Comparison of ENCODE assay signal across 16 mouse cellular contexts in genomic region chr13:101305063-101305462, GRCm38 (mm10).
"Had no signal": no experiment of that assay in that cellular context is flagged by ENCODE, and none has a peak within 500 bp of the region (broad histone marks: within the 10 kb centered on the region; RNA-seq: fewer than 3 reads in every experiment).

No protein-coding gene starts in this region.

- H3K27ac ChIP-seq: kidney, embryonic 15.5 days; left cerebral cortex, adult 2 months; limb, embryonic 10.5 days; liver, embryonic 15.5 days; midbrain, embryonic 10.5 days; neural tube, embryonic 15.5 days had no signal

- H3K4me1 ChIP-seq: kidney, embryonic 15.5 days; limb, embryonic 10.5 days; liver, embryonic 15.5 days; midbrain, embryonic 10.5 days; neural tube, embryonic 15.5 days had no signal

- H3K9me3 ChIP-seq: kidney, embryonic 15.5 days; limb, embryonic 10.5 days; liver, embryonic 15.5 days; midbrain, embryonic 10.5 days; neural tube, embryonic 15.5 days had no signal

- H3K4me2 ChIP-seq: kidney, embryonic 15.5 days; liver, embryonic 11.5 days; liver, embryonic 15.5 days; neural tube, embryonic 15.5 days had no signal

- H3K27me3 ChIP-seq: kidney, embryonic 15.5 days; liver, embryonic 15.5 days; neural tube, embryonic 15.5 days had no signal

- ATAC-seq: lung, postnatal 0 days had no signal

- DNase-seq: kidney, adult 2 months; kidney, postnatal 14 days; lung, adult 2 months; lung, postnatal 4 days; midbrain, embryonic 14.5 days; right cerebral cortex, postnatal 4 days; thymus, postnatal 4 days had no signal

- H3K9ac ChIP-seq: kidney, embryonic 15.5 days; liver, embryonic 15.5 days; neural tube, embryonic 15.5 days had no signal

- H3K4me3 ChIP-seq: kidney, embryonic 15.5 days; left cerebral cortex, adult 2 months; limb, embryonic 10.5 days; liver, embryonic 15.5 days; midbrain, embryonic 10.5 days; myocyte; neural tube, embryonic 15.5 days had no signal

- H3K36me3 ChIP-seq: kidney, embryonic 15.5 days; limb, embryonic 10.5 days; liver, embryonic 15.5 days; midbrain, embryonic 10.5 days; neural tube, embryonic 15.5 days had no signal
